Mouse (Mus musculus): ENCODE measurements around the gene Abcg8. TPM values are rescaled to one million over a fixed set of nuclear protein-coding genes. Genes with fewer than 3 reads are reported as not detected.

Gene Abcg8
- polyA plus RNA-seq, 1 experiment from 2014 or later: 5.6 TPM

- TF ChIP-seq CTCF (IDR thresholded peaks at IDR 0.05; ENCODE audit: low read depth) (no peak), EP300 (IDR thresholded peaks at IDR 0.05; ENCODE audit: low read depth) (no peak)
- H3K4me1 ChIP-seq (ENCODE audit: insufficient read depth): 0 out of 2 replicates have a peak, but pooled peaks cover 4% of the 10 kb centered on the region
- ATAC-seq (no peak), DNase-seq (no peak)
- no peaks in the 10 kb centered on the region for H3K27me3 ChIP-seq (ENCODE audit: insufficient read depth, low read length)
- 85% methylated on average over 7 of the region's 7 CpGs for WGBS (ENCODE audit: insufficient replicate concordance)
- no peak overlapping the region for H3K4me2 ChIP-seq (ENCODE audit: low read depth, low read length)
- H3K36me3 ChIP-seq (replicated peaks; ENCODE audit: insufficient read depth, low read length): peaks cover 45% of the 10 kb centered on the region
- H3K27ac ChIP-seq (ENCODE audit: low read depth): no peak overlapping the region
- H3K9me3 ChIP-seq (ENCODE audit: low read length): no peaks in the 10 kb centered on the region
- no peak overlapping the region for H3K4me3 ChIP-seq (ENCODE audit: low read depth, low read length)
- no peak overlapping the region for H3K9ac ChIP-seq (replicated peaks)
Observed at GRCm38 (mm10) chr17:84708818-84709217, 32.7 kb downstream of the Abcg8 start.

DNA sequence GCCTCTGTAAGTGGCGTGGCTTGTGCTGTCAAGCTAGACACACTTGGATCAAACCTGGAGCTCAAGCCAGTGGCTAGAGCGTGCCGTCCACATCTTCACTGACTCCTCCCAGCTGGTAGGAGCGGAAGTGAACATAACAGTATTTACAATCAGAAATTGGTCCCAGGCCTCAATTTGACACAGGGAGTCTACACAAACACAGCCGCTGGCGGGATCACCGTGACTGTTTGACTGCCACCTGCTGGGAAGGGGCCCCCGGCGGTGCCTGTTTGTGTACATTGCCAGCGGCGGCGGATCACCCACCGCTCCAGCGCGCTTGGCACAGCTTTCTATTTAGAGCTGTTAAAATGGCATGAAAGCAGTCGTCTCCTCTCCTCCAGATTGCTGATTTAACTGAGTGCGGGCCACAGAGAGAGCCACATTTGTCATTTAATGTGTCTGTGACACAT lies 33.3 kb downstream of the Abcg8 start:
- Histone ChIP-seq H3K36me3 (replicated peaks; ENCODE audit: insufficient read depth, low read length) (peaks cover 46% of the 10 kb centered on the region), H3K4me1 (ENCODE audit: insufficient read depth) (0 out of 2 replicates have a peak, but pooled peaks cover 4% of the 10 kb centered on the region), H3K4me3 (ENCODE audit: low read depth, low read length) (no peak overlapping the region), H3K9me3 (ENCODE audit: low read length) (no peaks in the 10 kb centered on the region), H3K4me2 (ENCODE audit: low read depth, low read length) (no peak overlapping the region), H3K9ac (replicated peaks) (no peak overlapping the region), H3K27me3 (ENCODE audit: insufficient read depth, low read length) (no peaks in the 10 kb centered on the region), H3K27ac (ENCODE audit: low read depth) (0 out of 2 replicates have a peak overlapping the region, but pooled peaks have one; percentile 11)
- no peak for DNase-seq
- ATAC-seq: no peak; the same call in 1 of the 2 replicates
- 67% methylated on average over 17 of the region's 17 CpGs for WGBS (ENCODE audit: insufficient replicate concordance)
- TF ChIP-seq CTCF (IDR thresholded peaks at IDR 0.05; ENCODE audit: low read depth) (0 out of 2 replicates have a peak, but pooled peaks have one; percentile 12), EP300 (IDR thresholded peaks at IDR 0.05; ENCODE audit: low read depth) (no peak)

DNA sequence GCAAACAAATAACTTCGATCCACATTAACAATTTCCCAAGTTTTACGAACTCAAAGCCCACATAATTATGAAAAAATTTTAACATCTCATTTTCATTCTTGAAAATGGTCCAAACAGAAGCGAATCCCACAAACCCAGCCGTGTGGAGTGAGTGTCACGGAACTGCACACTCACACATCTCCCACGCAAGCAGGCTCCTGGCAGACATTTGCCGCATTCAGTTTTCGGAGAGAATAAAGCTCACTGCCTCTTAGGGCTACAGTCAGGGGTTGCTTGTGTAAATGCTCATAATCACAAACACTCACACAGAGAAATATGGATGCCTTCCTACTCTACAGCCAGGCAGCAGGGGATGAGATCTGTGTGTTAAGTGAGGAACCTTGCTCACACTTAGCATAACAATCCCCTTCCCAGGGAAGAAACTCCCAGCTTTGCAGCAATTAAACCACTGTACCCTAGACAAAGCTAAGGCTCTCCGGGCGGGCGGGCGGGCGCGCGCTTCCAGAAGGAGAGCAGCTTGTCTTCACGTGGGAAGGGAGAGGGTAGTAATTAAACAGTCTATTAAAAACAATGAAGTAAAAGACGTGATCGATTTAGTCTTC lies 37.6 kb downstream of the Abcg8 start:
- 92% methylated on average over 18 of the region's 18 CpGs for WGBS (ENCODE audit: insufficient replicate concordance)
- no peak overlapping the region for H3K9ac ChIP-seq (replicated peaks)
- H3K36me3 ChIP-seq (replicated peaks; ENCODE audit: insufficient read depth, low read length): peaks cover 45% of the 10 kb centered on the region

DNA sequence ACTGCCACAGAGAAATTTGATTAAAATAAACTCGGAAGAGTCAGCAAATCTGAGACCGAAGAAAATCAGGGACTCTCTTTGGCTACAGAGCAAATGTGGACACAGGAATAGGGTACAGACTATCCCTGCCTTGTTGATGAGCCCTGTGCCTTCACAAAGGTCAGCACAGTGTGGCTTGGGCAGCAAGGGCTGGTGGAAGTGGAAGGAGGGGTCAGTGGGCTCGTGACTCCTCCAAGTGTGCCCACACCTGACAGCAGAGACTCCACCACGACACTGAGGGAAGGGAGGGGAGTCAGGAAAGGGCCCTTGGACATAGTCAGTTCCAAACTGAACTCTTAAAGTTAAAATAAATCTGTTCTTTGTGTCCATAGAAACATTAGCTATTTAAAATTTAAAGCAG lies 38.8 kb downstream of the Abcg8 start:
- Histone ChIP-seq H3K36me3 (replicated peaks; ENCODE audit: insufficient read depth, low read length) (peaks cover 39% of the 10 kb centered on the region), H3K4me3 (ENCODE audit: low read depth, low read length) (no peak overlapping the region), H3K4me1 (ENCODE audit: insufficient read depth) (no peaks in the 10 kb centered on the region), H3K27me3 (ENCODE audit: insufficient read depth, low read length) (no peaks in the 10 kb centered on the region), H3K9me3 (ENCODE audit: low read length) (no peaks in the 10 kb centered on the region), H3K9ac (replicated peaks) (no peak overlapping the region), H3K27ac (ENCODE audit: low read depth) (peak overlapping the region; percentile 31), H3K4me2 (ENCODE audit: low read depth, low read length) (no peak overlapping the region)
- WGBS (ENCODE audit: insufficient replicate concordance): 60% methylated on average over 4 of the region's 4 CpGs
- ATAC-seq (peak; percentile 55; the same call in 1 of the 2 replicates), DNase-seq (no peak)
- TF ChIP-seq CTCF (IDR thresholded peaks at IDR 0.05; ENCODE audit: low read depth): no peak
- no peak for TF ChIP-seq EP300 (IDR thresholded peaks at IDR 0.05; ENCODE audit: low read depth)

More for the DNA sequence above, 37.6 kb downstream of the Abcg8 start:
- TF ChIP-seq CTCF (IDR thresholded peaks at IDR 0.05; ENCODE audit: low read depth): no peak
- TF ChIP-seq EP300 (IDR thresholded peaks at IDR 0.05; ENCODE audit: low read depth): no peak
- Histone ChIP-seq H3K4me2 (ENCODE audit: low read depth, low read length) (no peak overlapping the region), H3K4me3 (ENCODE audit: low read depth, low read length) (no peak overlapping the region), H3K4me1 (ENCODE audit: insufficient read depth) (0 out of 2 replicates have a peak, but pooled peaks cover 4% of the 10 kb centered on the region), H3K9me3 (ENCODE audit: low read length) (no peaks in the 10 kb centered on the region), H3K27me3 (ENCODE audit: insufficient read depth, low read length) (no peaks in the 10 kb centered on the region), H3K27ac (ENCODE audit: low read depth) (no peak overlapping the region)
- ATAC-seq (no peak), DNase-seq (no peak)

DNA sequence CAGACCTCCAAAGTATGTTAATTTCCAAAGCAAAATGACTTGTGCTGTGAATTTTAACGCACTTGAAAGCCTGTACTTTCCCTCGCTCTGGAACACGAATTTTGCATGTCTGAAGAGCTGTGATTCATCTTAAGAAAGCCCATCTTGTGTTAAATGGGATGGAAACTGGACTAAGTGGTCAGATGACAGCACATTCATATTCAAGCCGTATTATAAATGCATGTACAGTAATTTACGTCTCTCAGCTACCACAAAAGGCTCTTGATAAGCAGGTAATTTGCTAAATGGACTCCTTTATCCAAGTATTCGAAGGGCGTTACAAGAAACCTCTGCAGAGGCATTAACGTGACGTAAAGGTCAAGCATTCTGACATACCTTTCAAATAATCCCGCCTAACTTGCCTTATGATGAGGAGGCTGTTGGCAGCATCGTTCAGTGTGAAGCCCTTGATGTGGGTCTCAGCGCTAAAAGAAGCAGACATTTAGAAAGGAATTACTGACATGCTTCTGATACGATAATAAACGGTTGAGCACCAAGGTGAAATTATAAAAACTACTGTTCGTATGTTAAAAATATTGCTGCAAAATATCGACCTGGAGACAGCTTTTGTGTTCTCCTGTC lies 40.3 kb downstream of the Abcg8 start:
- Histone ChIP-seq H3K27ac (ENCODE audit: low read depth) (no peak overlapping the region), H3K27me3 (ENCODE audit: insufficient read depth, low read length) (no peaks in the 10 kb centered on the region), H3K4me1 (ENCODE audit: insufficient read depth) (no peaks in the 10 kb centered on the region), H3K9me3 (ENCODE audit: low read length) (no peaks in the 10 kb centered on the region), H3K4me3 (ENCODE audit: low read depth, low read length) (no peak overlapping the region), H3K9ac (replicated peaks) (no peak overlapping the region), H3K36me3 (replicated peaks; ENCODE audit: insufficient read depth, low read length) (peaks cover 40% of the 10 kb centered on the region), H3K4me2 (ENCODE audit: low read depth, low read length) (no peak overlapping the region)
- WGBS (ENCODE audit: insufficient replicate concordance): 85% methylated on average over 16 of the region's 16 CpGs
- ATAC-seq (no peak), DNase-seq (no peak)
- TF ChIP-seq EP300 (IDR thresholded peaks at IDR 0.05; ENCODE audit: low read depth): no peak
- TF ChIP-seq CTCF (IDR thresholded peaks at IDR 0.05; ENCODE audit: low read depth): no peak

GRCm38 (mm10) chr17:84717416-84717815 lies 41.3 kb downstream of the Abcg8 start:
- H3K27ac ChIP-seq (ENCODE audit: low read depth): no peak overlapping the region
- ATAC-seq: no peak
- H3K4me3 ChIP-seq (ENCODE audit: low read depth, low read length): no peak overlapping the region
- no peak for DNase-seq
- H3K4me1 ChIP-seq (ENCODE audit: insufficient read depth): no peaks in the 10 kb centered on the region
- H3K9me3 ChIP-seq (ENCODE audit: low read length): no peaks in the 10 kb centered on the region
- H3K36me3 ChIP-seq (replicated peaks; ENCODE audit: insufficient read depth, low read length): peaks cover 42% of the 10 kb centered on the region
- TF ChIP-seq EP300 (IDR thresholded peaks at IDR 0.05; ENCODE audit: low read depth): no peak
- TF ChIP-seq CTCF (IDR thresholded peaks at IDR 0.05; ENCODE audit: low read depth): no peak
- H3K4me2 ChIP-seq (ENCODE audit: low read depth, low read length): no peak overlapping the region
- H3K9ac ChIP-seq (replicated peaks): no peak overlapping the region
- no peaks in the 10 kb centered on the region for H3K27me3 ChIP-seq (ENCODE audit: insufficient read depth, low read length)
- WGBS (ENCODE audit: insufficient replicate concordance): 86% methylated on average over 5 of the region's 5 CpGs
